Mouse (Mus musculus) midbrain, postnatal 0 days (tissue): ENCODE measurements around the gene Cyfip1. TPM values are rescaled to one million over a fixed set of nuclear protein-coding genes. Genes with fewer than 3 reads are reported as not detected.

Experiments used
- ATAC-seq: fragments of 200-750 bp; cut with Nextera tagmentation; 2 replicates; pipeline ENCODE4 v1.8.0; 2017; ENCODE audit warnings: moderate number of reproducible peaks, mild to moderate bottlenecking, moderate TSS enrichment, moderate library complexity; ENCODE audit not compliant: low FRiP score
- DNase-seq: peaks from one replicate; pipeline ENCODE4 v3.0.0-alpha.2; 2015; ENCODE audit warnings: low spot score
- H3K27ac ChIP-seq: fragments of 300-500 bp; sonication (generic); 2 replicates; pipeline ENCODE4 v1.5.1; 2014; ENCODE audit warnings: low read depth, mild to moderate bottlenecking, low read length, mixed read lengths
- H3K27me3 ChIP-seq: fragments of 300-500 bp; sonication (generic); 2 replicates; pipeline ENCODE4 v1.6.1; 2014; ENCODE audit warnings: low read length, control low read depth, mixed read lengths; ENCODE audit not compliant: insufficient read depth
- H3K36me3 ChIP-seq: fragments of 300-500 bp; sonication (generic); 2 replicates; pipeline ENCODE4 v1.6.1; 2014; ENCODE audit warnings: low read length, control low read depth, mixed read lengths; ENCODE audit not compliant: insufficient read depth
- H3K4me1 ChIP-seq: fragments of 300-500 bp; sonication (generic); 2 replicates; pipeline ENCODE4 v1.6.1; 2014; ENCODE audit warnings: mild to moderate bottlenecking, control low read depth, antibody characterized with exemption, low read length, mixed read lengths; ENCODE audit not compliant: insufficient read depth
- H3K4me2 ChIP-seq: fragments of 300-500 bp; sonication (generic); 2 replicates; pipeline ENCODE4 v1.6.1; 2014; ENCODE audit warnings: low read depth, mild to moderate bottlenecking, low read length, mixed read lengths; ENCODE audit not compliant: poor library complexity, severe bottlenecking
- H3K4me3 ChIP-seq: fragments of 300-500 bp; sonication (generic); 2 replicates; pipeline ENCODE4 v1.5.1; 2014; ENCODE audit warnings: low read depth, mild to moderate bottlenecking, low read length, moderate library complexity
- H3K9ac ChIP-seq: fragments of 300-500 bp; sonication (generic); replicated peaks from 2 replicates; pipeline ENCODE4 v1.6.1; 2014; ENCODE audit warnings: mild to moderate bottlenecking, low read length, moderate library complexity, mixed read lengths; ENCODE audit not compliant: poor library complexity, severe bottlenecking
- H3K9me3 ChIP-seq: fragments of 300-500 bp; sonication (generic); 2 replicates; pipeline ENCODE4 v1.6.1; 2016; ENCODE audit warnings: low read length, control low read depth
- CTCF ChIP-seq: IDR thresholded peaks from 2 replicates; pipeline ENCODE4 v1.5.1; 2016; ENCODE audit warnings: antibody characterized with exemption, mild to moderate bottlenecking
- WGBS: fragments of 180-500 bp; shearing (Covaris S2); extraction: QIAGEN DNeasy Blood & Tissue Kit; methylation state at CpG from one replicate; pipeline ENCODE4 v1.1.7; 2014; 5-methylcytosine and 5-hydroxymethylcytosine counted together
- polyA plus RNA-seq: library from polyadenylated mRNA; unstranded; fragments of >200 nt; fragmentation: Nextera tagmentation; extraction: Ambion mirVana; gene quantifications from 2 replicates; pipeline ENCODE4 v1.2.1, GENCODE M21; 2015
- total RNA-seq: library from RNA; depleted of rRNA; stranded (reverse); fragments of >200 nt; gene quantifications from 2 replicates; pipeline ENCODE4 v1.2.3, GENCODE M21; 2014; rRNA removed

The Cyfip1 gene
- total RNA-seq: 41.4 and 49.5 TPM in 2 replicates
- 31.4 and 33.1 TPM in 2 replicates for polyA plus RNA-seq

DNA sequence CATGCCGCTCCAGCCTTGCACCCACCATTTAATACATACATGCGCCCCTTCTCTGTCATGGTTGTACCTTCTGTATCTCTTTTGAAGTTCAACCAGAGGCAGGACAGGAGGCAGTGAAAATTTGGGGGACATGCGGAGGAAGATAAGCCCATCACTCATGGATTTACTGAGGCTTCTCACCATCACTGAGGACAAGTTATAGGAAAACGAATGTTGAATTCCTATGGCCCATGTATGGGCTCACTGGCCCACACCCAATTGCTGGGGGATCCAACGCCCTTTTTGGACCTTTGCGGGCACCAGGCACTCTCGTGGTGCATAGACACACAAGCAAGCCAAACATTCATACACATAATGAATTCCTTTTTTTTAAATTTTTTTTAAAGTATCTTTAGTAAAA lies at the start of gene Cyfip1:
Gene Cyfip1, plus strand, starts transcription at position 301 of the 400 bp plus-strand sequence.
- no peaks in the 10 kb centered on the region for H3K36me3 ChIP-seq
- no peaks in the 10 kb centered on the region for H3K9me3 ChIP-seq
- peaks cover 5% of the 10 kb centered on the region for H3K4me1 ChIP-seq
- no peaks in the 10 kb centered on the region for H3K27me3 ChIP-seq
- TF ChIP-seq CTCF: no peak
- DNase-seq (no peak), ATAC-seq (0 out of 2 replicates have a peak, but pooled peaks have one; percentile 6)
- H3K27ac ChIP-seq: peak within 1 kb of the TSS; percentile 95
- peak within 1 kb of the TSS; percentile 67 for H3K4me3 ChIP-seq
- H3K4me2 ChIP-seq: peak within 1 kb of the TSS; percentile 80
- peak within 1 kb of the TSS; percentile 94 for H3K9ac ChIP-seq
- WGBS: 46% methylated on average over 7 of the region's 7 CpGs

DNA sequence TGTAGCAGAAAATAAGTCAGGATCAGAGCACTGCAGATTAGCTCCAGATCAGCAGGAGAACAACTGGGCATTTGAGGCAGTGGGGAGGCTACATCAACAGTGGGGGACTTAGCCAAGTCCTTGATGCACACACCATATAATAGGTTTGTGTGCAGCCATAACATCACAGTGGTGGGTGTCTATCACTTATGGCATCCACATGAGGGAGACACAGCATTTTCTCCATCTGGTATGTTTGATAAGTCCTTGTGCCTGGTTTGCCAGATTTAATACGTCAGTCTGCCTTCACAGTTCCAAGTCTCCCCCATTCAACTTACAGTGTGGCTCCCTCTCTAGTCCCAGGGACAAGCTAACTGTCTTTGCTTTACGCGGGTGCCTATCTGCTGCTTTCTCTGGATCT lies 49.3 kb upstream of the Cyfip1 start:
- peaks cover 13% of the 10 kb centered on the region for H3K36me3 ChIP-seq
- H3K27ac ChIP-seq: no peak overlapping the region
- peak; percentile 5; the same call in 1 of the 2 replicates for TF ChIP-seq CTCF
- H3K4me2 ChIP-seq: no peak overlapping the region
- no peaks in the 10 kb centered on the region for H3K4me1 ChIP-seq
- no peak overlapping the region for H3K9ac ChIP-seq
- no peak for DNase-seq
- ATAC-seq: no peak
- 47% methylated on average over 3 of the region's 3 CpGs for WGBS
- no peak overlapping the region for H3K4me3 ChIP-seq
- H3K9me3 ChIP-seq: no peaks in the 10 kb centered on the region
- no peaks in the 10 kb centered on the region for H3K27me3 ChIP-seq

DNA sequence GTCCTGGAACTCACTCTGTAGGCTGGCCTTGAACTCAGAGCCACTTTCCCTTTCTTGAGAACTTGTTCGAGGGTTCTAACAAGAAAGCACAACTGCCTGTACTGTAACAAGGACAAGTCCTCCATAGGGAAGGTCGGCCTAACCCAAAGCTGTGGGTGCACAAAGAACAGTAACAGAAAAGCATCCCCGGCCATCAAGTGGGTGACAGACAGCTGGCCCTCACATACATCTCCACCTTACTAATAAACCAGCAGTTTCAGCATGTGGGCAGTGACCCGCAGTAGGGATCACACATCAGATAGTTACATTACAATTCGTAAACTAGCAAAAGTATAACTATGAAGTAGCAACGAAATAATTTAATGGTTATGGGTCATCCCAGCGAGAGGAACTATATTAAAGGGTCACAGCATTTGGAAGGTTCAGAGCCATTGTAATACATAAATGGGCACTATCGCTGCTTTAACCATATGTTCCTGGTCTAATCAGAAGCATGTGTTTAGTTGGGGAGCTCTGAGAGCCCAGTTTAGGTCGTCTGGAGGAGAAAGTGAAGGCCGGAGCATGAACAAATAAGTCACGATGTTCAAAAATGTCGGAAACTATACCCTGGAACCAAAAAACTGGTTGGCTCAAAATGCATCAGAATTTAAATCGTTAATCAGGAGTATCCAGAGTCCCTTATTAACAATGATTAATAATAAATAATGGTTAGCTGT lies 48.2 kb upstream of the Cyfip1 start:
- peak overlapping the region; percentile 63 for H3K9ac ChIP-seq
- WGBS: 32% methylated on average over 13 of the region's 13 CpGs
- H3K4me1 ChIP-seq: no peaks in the 10 kb centered on the region
- H3K4me2 ChIP-seq: peak overlapping the region; percentile 73
- DNase-seq (no peak), ATAC-seq (peak; percentile 45; the same call in 1 of the 2 replicates)
- H3K9me3 ChIP-seq: no peaks in the 10 kb centered on the region
- H3K27me3 ChIP-seq: no peaks in the 10 kb centered on the region
- no peak for TF ChIP-seq CTCF
- peak overlapping the region; percentile 79 for H3K27ac ChIP-seq
- H3K4me3 ChIP-seq: peak overlapping the region; percentile 79
- peaks cover 18% of the 10 kb centered on the region for H3K36me3 ChIP-seq

DNA sequence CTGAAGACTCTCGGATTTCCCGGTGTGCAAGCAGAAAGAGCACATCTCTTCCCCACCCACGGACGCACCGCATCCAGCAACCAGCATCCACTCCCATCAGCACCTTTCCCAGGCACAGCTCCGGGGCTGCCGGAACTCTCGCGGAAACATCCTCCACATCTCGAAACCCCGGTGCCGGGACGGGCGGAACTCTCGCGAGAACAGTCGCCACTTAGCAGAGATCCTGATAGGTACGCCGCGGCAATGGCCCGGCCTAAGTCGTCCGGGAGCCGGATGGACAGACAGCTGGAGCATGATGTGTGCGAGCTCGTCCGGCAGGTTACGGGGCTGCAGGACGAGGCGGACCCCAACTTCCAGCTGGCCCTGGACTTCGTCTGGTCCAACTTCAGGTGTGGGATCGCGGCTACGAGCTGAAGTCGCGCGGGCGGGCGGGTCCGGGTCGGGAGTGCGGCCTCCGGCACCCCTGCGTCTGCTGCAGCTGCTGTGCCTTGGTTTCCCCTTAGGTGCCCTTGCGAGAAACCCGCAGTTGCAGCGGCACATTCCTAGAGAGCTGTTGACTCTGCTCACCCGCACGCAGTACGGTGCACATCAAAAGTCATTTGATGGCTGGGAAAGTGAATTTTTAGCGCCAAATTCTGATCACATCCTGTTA lies 47.5 kb upstream of the Cyfip1 start, which contains the start of gene Tubgcp5:
Gene Tubgcp5, plus strand, starts transcription at position 203 of the 652 bp plus-strand sequence.
- H3K9ac ChIP-seq: peak within 1 kb of the TSS; percentile 89
- peak within 1 kb of the TSS; percentile 79 for H3K27ac ChIP-seq
- peak within 1 kb of the TSS; percentile 79 for H3K4me3 ChIP-seq
- ATAC-seq (peak; percentile 99), DNase-seq (peak; percentile 98)
- peak within 1 kb of the TSS; percentile 73 for H3K4me2 ChIP-seq
- H3K36me3 ChIP-seq: peaks cover 23% of the 10 kb centered on the region
- no peak for TF ChIP-seq CTCF
- H3K4me1 ChIP-seq: no peaks in the 10 kb centered on the region
- H3K27me3 ChIP-seq: no peaks in the 10 kb centered on the region
- H3K9me3 ChIP-seq: no peaks in the 10 kb centered on the region
- under 1% methylated on average over 51 of the region's 51 CpGs for WGBS

DNA sequence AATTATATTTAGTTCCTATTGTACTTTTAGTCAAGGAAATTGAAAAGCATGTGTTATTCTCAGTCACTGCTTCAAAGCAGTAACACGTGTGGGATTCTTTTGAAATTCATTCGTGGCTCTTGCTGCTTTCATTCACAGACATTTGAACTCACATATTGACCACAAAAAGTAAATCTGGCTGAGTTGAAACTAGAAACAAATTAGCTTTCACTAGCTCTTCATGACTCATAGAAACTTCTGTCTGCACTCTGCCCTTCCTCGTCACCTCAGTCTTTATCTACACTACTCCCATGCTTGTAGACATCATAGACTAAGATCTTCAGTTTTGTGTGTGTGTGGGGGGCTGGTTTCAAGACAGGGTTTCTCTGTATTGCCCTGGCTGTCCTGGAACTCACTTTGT lies 41.6 kb upstream of the Cyfip1 start:
- Histone ChIP-seq H3K4me1 (no peaks in the 10 kb centered on the region), H3K27me3 (no peaks in the 10 kb centered on the region), H3K27ac (no peak overlapping the region), H3K4me2 (no peak overlapping the region), H3K4me3 (no peak overlapping the region), H3K9me3 (no peaks in the 10 kb centered on the region), H3K36me3 (peaks cover 50% of the 10 kb centered on the region), H3K9ac (no peak overlapping the region)
- WGBS: 96% methylated on average over 3 of the region's 3 CpGs
- no peak for ATAC-seq
- no peak for DNase-seq
- TF ChIP-seq CTCF: no peak

DNA sequence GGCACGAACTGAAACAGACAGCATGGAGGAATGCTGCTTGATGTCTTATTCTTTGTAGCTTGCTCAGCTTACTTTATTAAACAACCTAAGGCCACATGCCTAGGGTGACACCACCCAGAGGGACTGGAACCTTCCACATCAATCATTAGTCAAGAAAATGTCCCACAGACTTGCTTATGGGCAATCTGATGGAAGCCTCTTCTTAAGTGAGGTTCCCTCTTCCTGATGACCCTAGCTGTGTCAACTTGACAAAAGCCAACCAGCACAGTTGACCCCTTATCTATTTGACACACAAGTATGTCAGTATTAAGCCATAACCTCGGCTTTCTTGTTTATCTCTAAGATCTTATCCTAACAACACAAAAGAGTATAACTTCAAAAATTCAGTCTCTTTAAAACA lies 31.6 kb upstream of the Cyfip1 start:
- ATAC-seq (no peak), DNase-seq (no peak)
- Histone ChIP-seq H3K36me3 (peaks cover 43% of the 10 kb centered on the region), H3K4me2 (no peak overlapping the region), H3K9ac (no peak overlapping the region), H3K4me1 (no peaks in the 10 kb centered on the region), H3K4me3 (no peak overlapping the region), H3K9me3 (no peaks in the 10 kb centered on the region), H3K27ac (no peak overlapping the region), H3K27me3 (no peaks in the 10 kb centered on the region)
- no peak for TF ChIP-seq CTCF
- 95% methylated on average over 2 of the region's 2 CpGs for WGBS
